Mouse (Mus musculus) limb, embryonic 15.5 days (tissue): ENCODE data around the gene Kdelc2. TPM values are rescaled to one million over a fixed set of nuclear protein-coding genes. Genes with fewer than 3 reads are reported as not detected.

Experiments used
- ATAC-seq: fragments of 200-750 bp; cut with Nextera tagmentation; 2 replicates; pipeline ENCODE4 v1.8.0; 2017; ENCODE audit warnings: low read depth, moderate TSS enrichment; ENCODE audit not compliant: insufficient number of reproducible peaks, low FRiP score, low TSS enrichment
- H3K27ac ChIP-seq: fragments of 300-500 bp; sonication (generic); 2 replicates; pipeline ENCODE4 v1.5.1; 2015; ENCODE audit warnings: moderate library complexity, mild to moderate bottlenecking, inconsistent platforms
- H3K27me3 ChIP-seq: fragments of 300-500 bp; sonication (generic); 2 replicates; pipeline ENCODE4 v1.6.1; 2015; ENCODE audit warnings: inconsistent platforms
- H3K36me3 ChIP-seq: fragments of 300-500 bp; sonication (generic); 2 replicates; pipeline ENCODE4 v1.6.1; 2015; ENCODE audit warnings: inconsistent platforms
- H3K4me1 ChIP-seq: fragments of 300-500 bp; sonication (generic); 2 replicates; pipeline ENCODE4 v1.6.1; 2015; ENCODE audit warnings: inconsistent platforms
- H3K4me2 ChIP-seq: fragments of 300-500 bp; sonication (generic); 2 replicates; pipeline ENCODE4 v1.6.1; 2015; ENCODE audit warnings: mild to moderate bottlenecking, inconsistent platforms
- H3K4me3 ChIP-seq: fragments of 300-500 bp; sonication (generic); 2 replicates; pipeline ENCODE4 v1.5.1; 2015; ENCODE audit warnings: mild to moderate bottlenecking, inconsistent platforms
- H3K9ac ChIP-seq: fragments of 300-500 bp; sonication (generic); 2 replicates; pipeline ENCODE4 v1.6.1; 2015; ENCODE audit warnings: inconsistent platforms
- H3K9me3 ChIP-seq: fragments of 300-500 bp; sonication (generic); 2 replicates; pipeline ENCODE4 v1.6.1; 2016; ENCODE audit warnings: inconsistent platforms
- WGBS: fragments of 180-500 bp; shearing (Covaris S2); methylation state at CpG from one replicate; pipeline ENCODE4 v1.1.7; 2015; 5-methylcytosine and 5-hydroxymethylcytosine counted together
- microRNA-seq: library from miRNA; unstranded; fragments of <30 nt; microRNA quantifications from one replicate; pipeline ENCODE4, GENCODE M21; 2016
- polyA plus RNA-seq: library from polyadenylated mRNA; unstranded; fragments of >200 nt; fragmentation: Nextera tagmentation; extraction: Ambion mirVana; gene quantifications from 2 replicates; pipeline ENCODE4 v1.2.1, GENCODE M21; 2015

Gene Kdelc2
- polyA plus RNA-seq, 1 experiment from 2014 or later = 31.9 TPM

DNA sequence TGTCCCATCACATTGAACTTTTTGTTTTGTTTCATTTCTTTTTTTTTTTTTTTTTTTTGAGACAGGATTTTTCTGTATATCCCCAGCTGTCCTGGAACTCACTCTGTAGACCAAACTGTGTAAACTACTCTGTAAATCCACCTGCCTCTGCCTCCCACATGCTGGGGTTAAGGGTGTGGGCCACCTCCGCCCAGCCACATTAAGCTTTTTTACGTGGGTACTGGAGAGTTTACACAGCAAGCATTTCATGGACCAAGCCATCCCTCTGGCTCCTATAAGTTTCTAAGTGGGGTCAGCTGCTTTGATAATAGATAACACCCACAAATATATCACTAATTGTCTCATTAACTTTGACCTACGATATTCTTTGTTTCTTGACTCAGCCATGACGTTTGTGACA lies 24.7 kb downstream of the Kdelc2 start:
- Histone ChIP-seq H3K36me3 (no peaks in the 10 kb centered on the region), H3K27me3 (no peaks in the 10 kb centered on the region), H3K4me2 (no peak overlapping the region), H3K4me1 (no peaks in the 10 kb centered on the region), H3K27ac (no peak overlapping the region), H3K9me3 (no peaks in the 10 kb centered on the region), H3K4me3 (no peak overlapping the region), H3K9ac (no peak overlapping the region)
- ATAC-seq = no peak
- 65% methylated on average over 4 of the region's 4 CpGs for WGBS

DNA sequence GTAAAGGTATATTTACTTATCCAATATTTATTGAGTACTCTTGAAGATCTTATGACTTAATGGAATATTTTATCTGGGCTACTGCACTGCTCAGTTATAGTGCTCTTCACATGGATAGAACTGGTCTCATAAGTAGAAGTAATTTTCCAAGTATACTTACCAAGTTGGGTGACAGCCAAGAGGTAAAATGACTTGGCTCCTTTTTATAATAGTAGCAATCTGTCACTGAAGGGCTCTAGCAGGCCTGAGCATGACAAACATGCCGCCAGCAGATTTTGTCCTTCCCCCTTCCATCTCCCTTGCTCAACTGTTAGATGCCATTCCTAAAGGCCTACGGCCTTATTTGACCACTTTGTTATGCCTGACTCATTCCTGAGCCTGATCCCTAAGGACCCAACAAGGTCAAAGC lies 25.1 kb downstream of the Kdelc2 start:
- no peak overlapping the region for H3K27ac ChIP-seq
- H3K4me3 ChIP-seq = no peak overlapping the region
- ATAC-seq = no peak
- H3K4me2 ChIP-seq = no peak overlapping the region
- no peak overlapping the region for H3K9ac ChIP-seq
- WGBS = 57% methylated on average over 2 of the region's 2 CpGs
- no peaks in the 10 kb centered on the region for H3K4me1 ChIP-seq
- no peaks in the 10 kb centered on the region for H3K27me3 ChIP-seq
- no peaks in the 10 kb centered on the region for H3K36me3 ChIP-seq
- H3K9me3 ChIP-seq = no peaks in the 10 kb centered on the region

DNA sequence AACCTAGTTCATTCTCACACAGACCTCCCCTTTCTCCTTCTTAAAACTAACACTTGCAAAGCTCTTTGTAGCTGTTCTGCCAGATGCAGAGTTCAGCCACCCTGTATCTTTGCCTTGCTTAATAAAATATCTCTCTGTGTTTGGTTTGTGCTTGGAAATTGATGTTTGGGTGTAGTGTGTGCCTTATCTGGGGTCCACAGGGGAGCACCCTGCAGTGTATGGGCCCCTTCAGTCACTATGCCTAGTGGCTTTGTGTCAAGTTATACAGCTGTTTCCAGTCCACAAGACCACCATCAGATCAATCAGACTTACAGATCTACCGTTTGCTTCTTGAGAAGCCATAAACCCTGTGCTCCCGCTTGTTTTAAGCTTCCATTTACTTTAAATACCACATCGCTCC lies 25.6 kb downstream of the Kdelc2 start:
- ATAC-seq = no peak
- 70% methylated on average over 3 of the region's 3 CpGs for WGBS
- Histone ChIP-seq H3K4me2 (no peak overlapping the region), H3K36me3 (no peaks in the 10 kb centered on the region), H3K27me3 (no peaks in the 10 kb centered on the region), H3K9me3 (no peaks in the 10 kb centered on the region), H3K4me1 (no peaks in the 10 kb centered on the region), H3K27ac (no peak overlapping the region), H3K9ac (no peak overlapping the region), H3K4me3 (no peak overlapping the region)

DNA sequence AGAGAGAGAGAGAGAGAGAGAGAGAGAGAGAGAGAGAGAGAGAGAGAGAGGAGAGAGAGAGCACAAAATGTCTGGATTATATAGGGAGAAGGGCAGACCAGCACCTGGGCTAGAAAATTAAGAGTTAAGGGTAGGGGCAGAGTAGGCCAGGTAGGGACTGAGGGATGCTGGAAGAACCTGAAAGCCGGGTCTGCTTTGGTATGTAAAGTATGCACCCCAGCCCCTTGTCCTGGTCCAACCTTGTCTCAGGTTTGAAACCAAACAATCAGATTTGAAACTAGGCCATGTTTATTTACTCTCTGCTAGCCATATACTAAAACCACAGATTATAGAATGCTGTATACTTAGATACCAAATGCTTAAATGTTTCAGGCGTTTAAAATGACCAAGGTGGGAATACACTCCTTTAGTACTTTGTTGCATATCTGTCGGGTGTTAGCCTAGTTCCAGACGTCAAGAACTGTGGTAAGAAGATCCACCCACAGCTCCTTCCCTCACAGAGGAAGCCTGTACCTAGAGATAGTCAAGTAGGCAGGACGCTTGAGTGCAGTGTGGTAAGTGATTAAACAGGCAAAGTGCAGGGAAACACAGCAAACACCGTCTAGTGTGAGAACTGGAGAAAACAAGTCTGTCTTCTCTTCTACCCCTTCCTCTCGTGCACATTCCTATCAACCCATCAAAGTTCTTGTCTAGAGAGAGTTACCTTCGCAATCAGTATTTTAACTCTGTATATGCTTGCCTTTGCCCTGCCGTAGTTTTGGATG lies 38.5 kb downstream of the Kdelc2 start:
- H3K27me3 ChIP-seq = no peaks in the 10 kb centered on the region
- H3K4me1 ChIP-seq = no peaks in the 10 kb centered on the region
- H3K27ac ChIP-seq = no peak overlapping the region
- H3K36me3 ChIP-seq = no peaks in the 10 kb centered on the region
- no peaks in the 10 kb centered on the region for H3K9me3 ChIP-seq
- ATAC-seq = no peak
- no peak overlapping the region for H3K4me3 ChIP-seq
- no peak overlapping the region for H3K9ac ChIP-seq
- no peak overlapping the region for H3K4me2 ChIP-seq
- WGBS = 56% methylated on average over 9 of the region's 9 CpGs

DNA sequence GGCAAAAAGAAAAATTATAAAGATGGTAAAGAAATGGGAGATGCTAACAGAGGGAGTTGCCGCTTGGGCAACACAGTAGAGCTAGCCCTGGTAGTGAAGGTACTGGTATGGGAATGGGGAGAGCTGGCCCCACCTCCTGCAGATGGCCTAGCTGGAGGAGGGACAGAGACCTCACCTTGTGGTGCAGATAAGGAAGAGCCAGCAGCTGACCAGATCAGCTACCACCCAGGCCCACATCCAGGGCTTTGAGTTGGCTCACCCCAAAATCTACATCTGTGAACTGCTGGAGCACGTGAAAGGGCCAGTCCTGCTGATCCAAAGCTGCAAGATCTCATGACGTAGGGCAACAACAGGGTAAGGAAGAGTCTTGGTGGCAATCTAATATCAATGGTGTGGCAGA lies 42.9 kb downstream of the Kdelc2 start:
- H3K27ac ChIP-seq = no peak overlapping the region
- H3K9ac ChIP-seq = no peak overlapping the region
- H3K4me2 ChIP-seq = no peak overlapping the region
- no peak overlapping the region for H3K4me3 ChIP-seq
- H3K4me1 ChIP-seq = no peaks in the 10 kb centered on the region
- no peaks in the 10 kb centered on the region for H3K27me3 ChIP-seq
- no peaks in the 10 kb centered on the region for H3K36me3 ChIP-seq
- ATAC-seq = no peak
- 84% methylated on average over 3 of the region's 3 CpGs for whole genome bisulfite sequencing
- no peaks in the 10 kb centered on the region for H3K9me3 ChIP-seq

DNA sequence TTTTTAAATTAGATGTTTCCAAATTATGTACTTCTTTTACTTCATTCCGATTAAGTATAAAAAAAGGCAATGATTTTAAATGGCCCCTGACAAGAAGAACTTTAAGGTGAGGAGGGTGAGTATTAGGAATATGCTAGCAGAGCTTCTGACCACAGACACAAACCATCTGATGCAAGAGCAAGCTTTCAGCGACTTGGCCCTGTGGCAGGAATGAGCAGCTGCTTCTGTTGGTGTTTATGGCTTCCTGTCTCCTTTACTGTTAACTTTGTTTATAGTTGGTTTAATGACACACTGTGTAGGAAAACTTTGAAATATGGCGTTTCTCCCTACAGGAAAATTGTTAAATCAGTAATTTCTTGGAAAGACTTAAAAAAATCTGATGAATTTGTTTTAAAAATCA lies 43.8 kb downstream of the Kdelc2 start:
- no peak for ATAC-seq
- H3K4me2 ChIP-seq = no peak overlapping the region
- WGBS = 36% methylated on average over 3 of the region's 3 CpGs
- no peak overlapping the region for H3K27ac ChIP-seq
- no peaks in the 10 kb centered on the region for H3K36me3 ChIP-seq
- no peaks in the 10 kb centered on the region for H3K4me1 ChIP-seq
- no peak overlapping the region for H3K9ac ChIP-seq
- no peaks in the 10 kb centered on the region for H3K27me3 ChIP-seq
- H3K9me3 ChIP-seq = no peaks in the 10 kb centered on the region
- H3K4me3 ChIP-seq = no peak overlapping the region

DNA sequence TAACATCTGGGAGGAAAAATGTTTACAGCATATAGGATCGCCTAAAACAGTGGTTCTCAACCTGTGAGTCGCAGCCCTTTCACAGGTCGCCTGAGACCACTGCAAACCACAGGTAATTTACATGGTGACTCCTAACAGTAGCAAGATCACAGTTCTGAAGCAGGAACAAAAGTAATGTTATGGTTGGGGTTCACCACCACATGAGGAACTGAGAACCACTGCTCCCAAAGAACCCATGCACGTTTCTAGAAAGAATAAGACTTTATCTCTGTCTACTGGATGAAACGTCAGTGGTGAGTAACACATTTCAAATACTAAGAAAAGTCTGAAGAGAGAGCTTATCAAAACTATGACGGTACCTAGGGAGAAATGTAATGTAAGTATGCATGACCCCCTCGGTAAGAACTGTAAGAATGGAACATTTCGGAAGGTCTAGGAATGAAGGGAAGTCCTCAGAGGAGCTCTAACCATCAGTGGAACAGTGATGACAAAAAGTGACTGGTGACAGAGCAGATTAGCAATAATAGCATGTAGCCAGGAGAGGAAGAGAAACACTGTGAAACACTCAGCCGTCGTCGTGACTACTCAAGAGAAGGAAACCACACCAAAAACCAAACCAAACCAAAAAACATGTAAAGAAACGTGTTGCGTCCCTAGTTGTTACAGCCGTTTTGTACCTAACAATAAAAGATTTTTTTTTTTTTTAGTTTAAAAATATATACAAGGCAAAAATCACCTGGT lies 52.2 kb downstream of the Kdelc2 start:
- Histone ChIP-seq H3K36me3 (peaks cover 18% of the 10 kb centered on the region), H3K27me3 (no peaks in the 10 kb centered on the region), H3K4me2 (no peak overlapping the region), H3K9ac (no peak overlapping the region), H3K4me3 (no peak overlapping the region), H3K9me3 (no peaks in the 10 kb centered on the region), H3K27ac (no peak overlapping the region), H3K4me1 (no peaks in the 10 kb centered on the region)
- 85% methylated on average over 14 of the region's 14 CpGs for WGBS
- ATAC-seq = no peak

DNA sequence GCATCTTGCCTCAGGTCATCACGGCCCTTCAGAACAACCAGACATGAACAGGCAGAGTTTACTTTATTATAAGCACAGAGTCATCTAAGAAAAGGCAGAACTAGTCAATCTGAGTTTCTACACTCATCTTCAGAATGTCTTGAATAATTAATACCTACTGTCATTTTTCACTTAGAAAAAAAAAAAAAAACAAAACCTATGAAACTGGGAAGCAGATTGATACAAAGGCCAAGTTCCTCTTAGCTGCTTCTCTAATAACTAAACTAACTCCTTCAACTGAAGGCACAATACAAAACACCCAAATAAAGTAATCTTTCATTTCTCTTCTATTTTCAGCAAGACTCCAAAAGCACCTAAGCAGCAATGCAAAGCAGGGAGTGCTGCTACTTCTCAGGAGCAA lies 66.8 kb downstream of the Kdelc2 start:
- no peak overlapping the region for H3K4me3 ChIP-seq
- no peak overlapping the region for H3K27ac ChIP-seq
- no peaks in the 10 kb centered on the region for H3K4me1 ChIP-seq
- WGBS = 85% methylated on average over 1 of the region's 1 CpGs
- H3K27me3 ChIP-seq = no peaks in the 10 kb centered on the region
- peaks cover 43% of the 10 kb centered on the region for H3K36me3 ChIP-seq
- no peaks in the 10 kb centered on the region for H3K9me3 ChIP-seq
- ATAC-seq = no peak
- no peak overlapping the region for H3K9ac ChIP-seq
- no peak overlapping the region for H3K4me2 ChIP-seq

Small RNA genes lying within 50 kb of the gene (microRNA-seq; reads per million reads assigned to microRNA genes)
- not detected for gene Mir130c

Other genes starting within 250 kb of the Kdelc2 start
- 25.2 and 26.3 TPM in 2 replicates for gene Ddx10, start 136.0 kb upstream of the Kdelc2 start, polyA plus RNA-seq
- gene Exph5, start 82.4 kb upstream of the Kdelc2 start, polyA plus RNA-seq = 2.6 and 2.7 TPM in 2 replicates
- 0.84 and 1.3 TPM in 2 replicates for gene 4930550C14Rik, start 18.3 kb downstream of the Kdelc2 start, polyA plus RNA-seq
- gene Atm, start 152.7 kb downstream of the Kdelc2 start, polyA plus RNA-seq = 11.3 and 11.6 TPM in 2 replicates
- 16.4 and 16.7 TPM in 2 replicates for gene Npat, start 153.0 kb downstream of the Kdelc2 start, polyA plus RNA-seq
- gene Acat1, start 226.4 kb downstream of the Kdelc2 start, polyA plus RNA-seq = 157 and 172 TPM in 2 replicates